Mouse (Mus musculus): Measurements from ENCODE around the gene Macrod1. TPM values are rescaled to one million over a fixed set of nuclear protein-coding genes. Genes with fewer than 3 reads are reported as not detected.
A peak's percentile ranks its signal among the peaks of the same experiment; 100 is the strongest.

Macrod1 gene
- polyA plus RNA-seq, 1 experiment, result 22.2 TPM

GRCm38 (mm10) chr19:7240782-7241690 is 184.4 kb downstream of the Macrod1 start, which contains the start of gene Naa40:
Gene Naa40 (minus strand): TSS chr19:7241183.
- Histone ChIP-seq H3K4me3 (ENCODE audit: insufficient read depth, low read length) (peak within 1 kb of the TSS; percentile 90), H3K4me1 (ENCODE audit: control insufficient read depth, insufficient read depth, low read length) (peaks cover 2% of the 10 kb centered on the region; the same call in 1 of the 2 replicates), H3K27ac (ENCODE audit: insufficient read depth, low read length) (peak within 1 kb of the TSS; percentile 85)
- no peak for TF ChIP-seq CTCF (IDR thresholded peaks at IDR 0.05; ENCODE audit: extremely low read depth, insufficient read depth, low read length)
- TF ChIP-seq POLR2A (IDR thresholded peaks at IDR 0.05; ENCODE audit: extremely low read depth, insufficient read depth, low read length), result 0 out of 2 replicates have a peak, but pooled peaks have one; percentile 52

GRCm38 (mm10) chr19:7246021-7246420 is 189.4 kb downstream of the Macrod1 start:
- no peak for TF ChIP-seq POLR2A (IDR thresholded peaks at IDR 0.05; ENCODE audit: extremely low read depth, insufficient read depth, low read length)
- no peak for TF ChIP-seq CTCF (IDR thresholded peaks at IDR 0.05; ENCODE audit: extremely low read depth, insufficient read depth, low read length)
- Histone ChIP-seq H3K4me1 (ENCODE audit: control insufficient read depth, insufficient read depth, low read length) (no peaks in the 10 kb centered on the region), H3K4me3 (ENCODE audit: insufficient read depth, low read length) (no peak overlapping the region), H3K27ac (ENCODE audit: insufficient read depth, low read length) (no peak overlapping the region)

Other genes with a start within 250 kb of the Macrod1 start
- 39.3 and 39.9 TPM in 2 replicates for gene Rps6ka4, start 216.2 kb upstream of the Macrod1 start, polyA plus RNA-seq (2012; rRNA removed)
- gene Ccdc88b, start 198.6 kb upstream of the Macrod1 start, polyA plus RNA-seq (2012; rRNA removed), result 1.9 and 4.0 TPM in 2 replicates
- gene Trmt112, start 147.1 kb upstream of the Macrod1 start, polyA plus RNA-seq (2012; rRNA removed), result 95.8 and 96.5 TPM in 2 replicates
- gene Prdx5, start 146.7 kb upstream of the Macrod1 start, polyA plus RNA-seq (2012; rRNA removed), result 366 and 368 TPM in 2 replicates
- 59.2 and 62.9 TPM in 2 replicates for gene Esrra, start 135.0 kb upstream of the Macrod1 start, polyA plus RNA-seq (2012; rRNA removed)
- gene Catsperz, start 131.4 kb upstream of the Macrod1 start, polyA plus RNA-seq (2012; rRNA removed), result 31.9 and 33.9 TPM in 2 replicates
- gene Kcnk4, start 122.3 kb upstream of the Macrod1 start, polyA plus RNA-seq (2012; rRNA removed), result 57.1 and 59.0 TPM in 2 replicates
- gene Bad, start 114.9 kb upstream of the Macrod1 start, polyA plus RNA-seq (2012; rRNA removed), result 60.4 and 66.3 TPM in 2 replicates
- gene Gpr137, start 114.3 kb upstream of the Macrod1 start, polyA plus RNA-seq (2012; rRNA removed), result 117 and 121 TPM in 2 replicates
- 48.3 and 49.4 TPM in 2 replicates for gene Ppp1r14b, start 81.8 kb upstream of the Macrod1 start, polyA plus RNA-seq (2012; rRNA removed)
- 17.4 and 18.4 TPM in 2 replicates for gene Plcb3, start 80.3 kb upstream of the Macrod1 start, polyA plus RNA-seq (2012; rRNA removed)
- 215 and 217 TPM in 2 replicates for gene Fkbp2, start 76.3 kb upstream of the Macrod1 start, polyA plus RNA-seq (2012; rRNA removed)
- 99.6 and 107 TPM in 2 replicates for gene Vegfb, start 69.2 kb upstream of the Macrod1 start, polyA plus RNA-seq (2012; rRNA removed)
- 39.1 and 40.3 TPM in 2 replicates for gene Dnajc4, start 64.2 kb upstream of the Macrod1 start, polyA plus RNA-seq (2012; rRNA removed)
- gene Nudt22, start 60.7 kb upstream of the Macrod1 start, polyA plus RNA-seq (2012; rRNA removed), result 13.4 and 13.9 TPM in 2 replicates
- gene Trpt1, start 60.7 kb upstream of the Macrod1 start, polyA plus RNA-seq (2012; rRNA removed), result 24.2 and 25.8 TPM in 2 replicates
- 5.6 and 6.0 TPM in 2 replicates for gene Fermt3, start 37.3 kb upstream of the Macrod1 start, polyA plus RNA-seq (2012; rRNA removed)
- gene Stip1, start 16.8 kb upstream of the Macrod1 start, polyA plus RNA-seq (2012; rRNA removed), result 133 and 140 TPM in 2 replicates
- 8.2 and 9.2 TPM in 2 replicates for gene Flrt1, start 48.9 kb downstream of the Macrod1 start, polyA plus RNA-seq (2012; rRNA removed)
- 265 TPM in 2 replicates for gene Otub1, start 149.5 kb downstream of the Macrod1 start, polyA plus RNA-seq (2012; rRNA removed)
- gene Cox8a, start 160.8 kb downstream of the Macrod1 start, polyA plus RNA-seq (2012; rRNA removed), result 1,448 and 1,495 TPM in 2 replicates
- 62.4 and 64.7 TPM in 2 replicates for gene Naa40, start 184.4 kb downstream of the Macrod1 start, polyA plus RNA-seq (2012; rRNA removed)
- 18.9 and 21.8 TPM in 2 replicates for gene Rcor2, start 210.5 kb downstream of the Macrod1 start, polyA plus RNA-seq (2012; rRNA removed)